Mouse (Mus musculus) gastrocnemius, postnatal 36 days (tissue): ENCODE measurements at regions not wholly inside any gene's neighbourhood (a gene's known extent, or its start where the extent isn't known, plus 50 kb on each side); places are given as distances from the start of the nearest gene placed in this dataset.

ENCODE experiments used
- DNase-seq, 2 experiments: peaks; one replicate each; pipeline ENCODE4 v3.0.0; 2022
- intact Hi-C: fragments of 180-260 bp; cut with DNase I; formaldehyde crosslinking; loops from one replicate; pipeline ENCODE4 v1.15.1; 2025

DNA sequence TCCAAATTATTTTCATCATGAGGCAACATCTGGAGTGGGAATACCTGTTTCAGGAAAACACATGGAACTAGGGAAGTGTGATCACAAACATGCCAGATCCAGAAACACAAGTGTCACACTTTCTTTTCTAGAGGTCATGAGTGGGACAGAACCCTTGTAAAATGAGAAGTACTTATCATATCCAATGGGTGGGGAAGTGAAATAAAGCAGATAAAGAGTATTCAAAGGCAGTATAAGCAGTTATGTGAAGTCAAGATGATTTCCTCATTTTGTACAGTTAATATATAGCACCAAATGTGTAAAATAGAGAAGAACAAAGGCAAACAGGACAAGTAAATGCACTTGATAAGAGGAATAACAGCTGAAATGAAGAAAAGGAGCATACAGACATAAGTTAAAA, 62.0 kb upstream of the Esp36 start:
- intact Hi-C loops, result loop anchor here (10.0 kb wide), 1 partner anchor 567 kb away; no protein-coding TSS in a partner anchor
- no peak for DNase-seq
